Mouse (Mus musculus) C2C12 (cell line): Measurements from ENCODE around the gene Slc20a1.

Source experiments
- CEBPB ChIP-seq: IDR thresholded peaks from one replicate; pipeline ENCODE4 v1.6.1; 2011; ENCODE audit warnings: low read depth, mild to moderate bottlenecking, control low read depth, moderate library complexity
- CTCF ChIP-seq: IDR thresholded peaks from one replicate; pipeline ENCODE4 v1.5.1; 2011; ENCODE audit not compliant: control insufficient read depth, insufficient read depth, insufficient read length
- FOSL1 ChIP-seq: IDR thresholded peaks from one replicate; pipeline ENCODE4 v1.8.0; 2011; ENCODE audit warnings: mild to moderate bottlenecking, low read length; ENCODE audit not compliant: poor library complexity, insufficient read depth, severe bottlenecking
- MAX ChIP-seq: IDR thresholded peaks from one replicate; pipeline ENCODE4 v1.6.1; 2011; ENCODE audit warnings: mild to moderate bottlenecking, control low read depth
- MYOG ChIP-seq: IDR thresholded peaks from one replicate; pipeline ENCODE4 v1.6.1; 2011; ENCODE audit not compliant: control insufficient read depth, insufficient read length; ENCODE audit errors: extremely low read depth
- USF1 ChIP-seq: IDR thresholded peaks from one replicate; pipeline ENCODE4 v1.6.1; 2011; ENCODE audit warnings: low read depth, mild to moderate bottlenecking, control low read depth, moderate library complexity

DNA sequence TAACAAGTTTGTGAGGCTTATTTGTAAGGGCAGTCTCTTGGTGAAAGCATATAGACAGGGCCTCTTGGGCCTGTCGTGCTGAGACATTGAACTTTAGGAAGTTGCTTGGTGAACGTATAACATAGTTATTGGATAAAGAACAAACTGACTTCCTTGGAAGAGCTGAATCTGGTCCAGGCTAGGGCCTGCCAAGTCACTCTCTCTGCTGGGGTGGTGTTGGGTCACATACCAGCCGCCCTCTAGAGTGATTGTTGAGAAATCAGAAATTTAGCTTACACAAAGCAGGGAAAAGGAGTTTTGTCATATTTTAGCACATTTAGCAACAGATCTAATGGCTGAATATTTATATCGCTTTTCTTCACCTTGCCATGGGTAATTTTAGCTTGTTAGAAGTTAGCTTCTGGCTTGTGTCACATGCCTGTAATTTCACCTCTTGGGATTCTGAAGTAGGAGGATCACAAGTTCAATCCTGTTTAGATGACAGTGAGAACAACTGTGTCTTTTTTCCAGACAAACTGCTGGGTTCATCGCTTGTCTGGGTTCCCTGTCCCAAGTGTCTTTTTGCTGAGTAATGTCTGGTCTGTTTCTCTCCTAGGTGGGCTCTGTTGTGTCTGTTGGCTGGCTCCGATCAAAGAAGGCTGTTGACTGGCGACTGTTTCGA lies 11.7 kb downstream of the Slc20a1 start:
- TF ChIP-seq CTCF (no peak), CEBPB (no peak), MAX (no peak), USF1 (no peak), FOSL1 (no peak), MYOG (no peak)
